Mouse (Mus musculus): Measurements from ENCODE around the gene Pigq. TPM values are rescaled to one million over a fixed set of nuclear protein-coding genes. Genes with fewer than 3 reads are reported as not detected.

Gene Pigq
- polyA plus RNA-seq, 1 experiment from 2014 or later, result 59.9 TPM

- Histone ChIP-seq H3K9ac (ENCODE audit: low read length) (no peak overlapping the region), H3K27me3 (replicated peaks; ENCODE audit: control insufficient read depth, insufficient read depth, low read length) (no peaks in the 10 kb centered on the region), H3K9me3 (ENCODE audit: control insufficient read depth, low read length) (no peaks in the 10 kb centered on the region), H3K4me2 (ENCODE audit: low read length) (no peak overlapping the region), H3K4me3 (ENCODE audit: low read depth, low read length) (no peak overlapping the region), H3K4me1 (replicated peaks; ENCODE audit: control insufficient read depth, insufficient read depth, low read length) (no peaks in the 10 kb centered on the region), H3K36me3 (ENCODE audit: control insufficient read depth, insufficient read depth, low read length) (peaks cover 65% of the 10 kb centered on the region), H3K27ac (ENCODE audit: low read depth) (no peak overlapping the region)
- WGBS, result 98% methylated on average over 5 of the region's 5 CpGs
- ATAC-seq (replicated peaks; ENCODE audit: low FRiP score, low TSS enrichment, low read depth) (no peak), DNase-seq (ENCODE audit: low spot score) (no peak)
Measured at GRCm38 (mm10) chr17:25961566-25961965, 16.8 kb upstream of the Pigq start.

DNA sequence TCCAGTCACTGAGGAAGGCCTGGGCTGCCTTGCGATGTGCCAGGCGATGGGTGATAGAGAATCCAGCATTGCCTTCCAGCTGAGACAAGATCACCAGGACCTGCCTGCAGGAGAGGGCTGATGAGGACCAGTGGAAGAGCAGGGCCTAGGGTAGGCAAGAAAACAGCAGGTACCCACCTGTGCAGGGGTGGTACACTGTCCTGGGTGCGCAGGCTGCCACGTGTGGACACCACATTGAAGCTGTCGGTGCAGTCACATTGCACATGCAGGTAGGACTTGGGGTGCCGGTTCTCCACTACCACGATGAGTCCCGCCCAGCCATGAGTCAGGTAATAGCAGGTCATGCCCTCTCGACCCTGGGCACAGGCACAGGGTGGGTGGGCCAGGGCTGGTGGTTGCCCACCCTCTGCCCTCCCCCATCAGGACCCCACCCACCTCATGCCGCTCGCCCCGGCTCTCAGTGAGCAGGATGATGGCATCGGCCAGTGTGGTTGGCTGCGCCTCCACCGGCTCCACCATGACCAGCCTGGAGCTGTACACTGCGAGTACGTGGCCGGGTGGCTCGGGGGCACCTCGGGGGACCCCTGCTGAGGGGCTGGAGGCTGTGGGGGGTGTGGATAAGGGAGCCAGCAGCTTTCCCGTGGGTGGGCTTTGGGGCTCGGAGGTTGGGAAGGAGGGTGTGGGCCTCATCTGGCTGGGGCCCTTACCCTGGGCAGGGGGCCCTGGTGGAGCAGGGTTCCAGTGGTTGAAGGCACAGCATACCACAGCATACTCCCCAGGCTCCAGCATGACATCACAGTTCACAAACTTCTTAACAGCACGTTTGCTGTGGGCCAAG is 15.1 kb upstream of the Pigq start:
- ATAC-seq (replicated peaks; ENCODE audit: low FRiP score, low TSS enrichment, low read depth), result no peak
- no peak for DNase-seq (ENCODE audit: low spot score)
- Histone ChIP-seq H3K4me3 (ENCODE audit: low read depth, low read length) (no peak overlapping the region), H3K9ac (ENCODE audit: low read length) (no peak overlapping the region), H3K27me3 (replicated peaks; ENCODE audit: control insufficient read depth, insufficient read depth, low read length) (no peaks in the 10 kb centered on the region), H3K27ac (ENCODE audit: low read depth) (no peak overlapping the region), H3K4me1 (replicated peaks; ENCODE audit: control insufficient read depth, insufficient read depth, low read length) (no peaks in the 10 kb centered on the region), H3K36me3 (ENCODE audit: control insufficient read depth, insufficient read depth, low read length) (peaks cover 65% of the 10 kb centered on the region), H3K4me2 (ENCODE audit: low read length) (no peak overlapping the region), H3K9me3 (ENCODE audit: control insufficient read depth, low read length) (no peaks in the 10 kb centered on the region)
- WGBS, result 90% methylated on average over 23 of the region's 23 CpGs

DNA sequence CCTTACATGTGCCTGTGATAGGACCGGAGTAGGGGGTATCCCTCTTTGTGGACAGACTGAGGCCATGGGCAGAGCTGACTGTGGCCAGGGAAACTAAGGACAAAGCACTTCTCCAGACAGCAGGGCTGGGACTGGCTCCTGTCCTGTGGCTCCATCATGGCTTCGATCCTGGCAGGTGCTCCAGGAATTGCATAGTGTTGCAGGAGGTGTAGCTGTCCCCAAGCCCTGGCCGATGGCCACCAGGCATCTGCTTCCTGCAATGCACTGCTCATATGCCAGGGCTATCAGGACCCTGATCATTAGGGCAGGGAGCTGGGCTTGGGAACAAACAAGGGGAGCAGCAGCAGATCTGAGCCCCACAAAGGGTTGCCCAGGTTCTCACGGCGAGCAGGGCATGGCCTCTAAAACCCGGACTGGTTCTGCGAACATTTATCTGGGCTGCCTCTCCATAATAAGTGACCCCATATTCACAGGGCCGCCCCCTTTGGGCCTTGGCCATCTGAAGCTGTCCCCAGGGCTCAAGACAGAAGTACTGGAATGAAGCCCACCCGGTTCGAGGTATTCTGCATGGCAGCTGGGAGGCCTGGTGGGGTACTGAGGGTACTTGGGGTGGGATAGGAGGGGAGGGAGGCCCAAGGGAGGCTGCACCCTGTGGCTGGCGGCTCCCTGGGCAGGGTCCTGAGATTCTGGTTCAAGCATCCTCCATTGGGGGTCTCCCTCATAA is 14.2 kb upstream of the Pigq start:
- Histone ChIP-seq H3K9ac (ENCODE audit: low read length) (no peak overlapping the region), H3K27ac (ENCODE audit: low read depth) (no peak overlapping the region), H3K4me2 (ENCODE audit: low read length) (no peak overlapping the region), H3K27me3 (replicated peaks; ENCODE audit: control insufficient read depth, insufficient read depth, low read length) (peaks cover 2% of the 10 kb centered on the region; the same call in 1 of the 2 replicates), H3K4me3 (ENCODE audit: low read depth, low read length) (no peak overlapping the region), H3K9me3 (ENCODE audit: control insufficient read depth, low read length) (no peaks in the 10 kb centered on the region), H3K36me3 (ENCODE audit: control insufficient read depth, insufficient read depth, low read length) (peaks cover 58% of the 10 kb centered on the region), H3K4me1 (replicated peaks; ENCODE audit: control insufficient read depth, insufficient read depth, low read length) (no peaks in the 10 kb centered on the region)
- no peak for DNase-seq (ENCODE audit: low spot score)
- 95% methylated on average over 11 of the region's 11 CpGs for WGBS
- no peak for ATAC-seq (replicated peaks; ENCODE audit: low FRiP score, low TSS enrichment, low read depth)

GRCm38 (mm10) chr17:25957586-25958051 is 12.9 kb upstream of the Pigq start:
- Histone ChIP-seq H3K27ac (ENCODE audit: low read depth) (no peak overlapping the region), H3K4me2 (ENCODE audit: low read length) (no peak overlapping the region), H3K4me3 (ENCODE audit: low read depth, low read length) (no peak overlapping the region), H3K27me3 (replicated peaks; ENCODE audit: control insufficient read depth, insufficient read depth, low read length) (peaks cover 14% of the 10 kb centered on the region), H3K36me3 (ENCODE audit: control insufficient read depth, insufficient read depth, low read length) (peaks cover 47% of the 10 kb centered on the region), H3K4me1 (replicated peaks; ENCODE audit: control insufficient read depth, insufficient read depth, low read length) (no peaks in the 10 kb centered on the region), H3K9me3 (ENCODE audit: control insufficient read depth, low read length) (no peaks in the 10 kb centered on the region), H3K9ac (ENCODE audit: low read length) (no peak overlapping the region)
- WGBS, result 88% methylated on average over 14 of the region's 14 CpGs
- ATAC-seq (replicated peaks; ENCODE audit: low FRiP score, low TSS enrichment, low read depth), result no peak
- DNase-seq (ENCODE audit: low spot score), result no peak

DNA sequence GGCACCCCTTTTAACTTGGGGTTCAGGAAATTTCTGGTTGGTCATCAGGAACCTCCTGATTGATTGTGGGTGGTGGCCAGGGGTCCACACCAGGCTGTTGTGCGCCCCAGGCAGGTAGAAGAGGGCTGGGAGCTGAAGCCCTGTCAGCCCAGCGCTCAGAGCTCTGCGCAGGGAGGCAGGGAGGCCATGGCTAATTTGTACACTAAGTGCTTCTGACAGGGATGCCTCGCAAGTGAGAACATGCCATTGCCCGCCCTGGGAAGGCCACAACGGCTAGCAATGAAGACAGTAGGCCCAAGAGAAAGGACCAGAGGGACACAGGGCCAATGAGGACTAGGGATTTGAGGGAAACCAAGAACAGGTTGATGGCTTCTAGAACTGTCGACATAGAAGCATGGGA is 11.9 kb upstream of the Pigq start:
- Histone ChIP-seq H3K4me1 (replicated peaks; ENCODE audit: control insufficient read depth, insufficient read depth, low read length) (peaks cover 5% of the 10 kb centered on the region; the same call in 1 of the 2 replicates), H3K27me3 (replicated peaks; ENCODE audit: control insufficient read depth, insufficient read depth, low read length) (peaks cover 24% of the 10 kb centered on the region), H3K9me3 (ENCODE audit: control insufficient read depth, low read length) (no peaks in the 10 kb centered on the region), H3K4me2 (ENCODE audit: low read length) (no peak overlapping the region), H3K4me3 (ENCODE audit: low read depth, low read length) (no peak overlapping the region), H3K27ac (ENCODE audit: low read depth) (no peak overlapping the region), H3K9ac (ENCODE audit: low read length) (no peak overlapping the region), H3K36me3 (ENCODE audit: control insufficient read depth, insufficient read depth, low read length) (peaks cover 38% of the 10 kb centered on the region)
- DNase-seq (ENCODE audit: low spot score), result no peak
- WGBS, result 79% methylated on average over 7 of the region's 7 CpGs
- ATAC-seq (replicated peaks; ENCODE audit: low FRiP score, low TSS enrichment, low read depth), result no peak

DNA sequence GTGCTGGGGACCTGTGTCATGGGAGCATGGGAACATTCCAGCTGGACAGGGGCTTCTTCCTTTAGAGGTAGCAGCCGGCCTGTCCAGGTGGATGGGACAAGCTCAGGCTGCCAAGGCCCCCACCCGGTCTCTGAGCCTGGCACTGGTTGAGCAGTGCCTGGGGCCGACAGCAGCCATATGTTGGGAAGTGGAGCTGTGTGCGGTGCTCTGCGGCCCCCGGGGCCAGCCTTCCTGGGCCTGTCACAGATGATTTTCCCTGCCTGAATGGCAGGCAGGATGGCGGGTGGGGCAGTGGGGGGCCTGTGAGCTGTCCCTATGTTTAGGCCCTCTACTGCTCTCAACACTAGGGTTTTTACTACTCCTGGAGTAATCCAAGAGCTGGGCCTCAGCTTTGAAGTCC is 11.5 kb upstream of the Pigq start:
- Histone ChIP-seq H3K4me1 (replicated peaks; ENCODE audit: control insufficient read depth, insufficient read depth, low read length) (peaks cover 5% of the 10 kb centered on the region; the same call in 1 of the 2 replicates), H3K9ac (ENCODE audit: low read length) (no peak overlapping the region), H3K9me3 (ENCODE audit: control insufficient read depth, low read length) (no peaks in the 10 kb centered on the region), H3K36me3 (ENCODE audit: control insufficient read depth, insufficient read depth, low read length) (peaks cover 35% of the 10 kb centered on the region), H3K27ac (ENCODE audit: low read depth) (no peak overlapping the region), H3K27me3 (replicated peaks; ENCODE audit: control insufficient read depth, insufficient read depth, low read length) (peaks cover 28% of the 10 kb centered on the region), H3K4me2 (ENCODE audit: low read length) (no peak overlapping the region), H3K4me3 (ENCODE audit: low read depth, low read length) (no peak overlapping the region)
- WGBS, result 79% methylated on average over 6 of the region's 7 CpGs
- no peak for ATAC-seq (replicated peaks; ENCODE audit: low FRiP score, low TSS enrichment, low read depth)
- no peak for DNase-seq (ENCODE audit: low spot score)

DNA sequence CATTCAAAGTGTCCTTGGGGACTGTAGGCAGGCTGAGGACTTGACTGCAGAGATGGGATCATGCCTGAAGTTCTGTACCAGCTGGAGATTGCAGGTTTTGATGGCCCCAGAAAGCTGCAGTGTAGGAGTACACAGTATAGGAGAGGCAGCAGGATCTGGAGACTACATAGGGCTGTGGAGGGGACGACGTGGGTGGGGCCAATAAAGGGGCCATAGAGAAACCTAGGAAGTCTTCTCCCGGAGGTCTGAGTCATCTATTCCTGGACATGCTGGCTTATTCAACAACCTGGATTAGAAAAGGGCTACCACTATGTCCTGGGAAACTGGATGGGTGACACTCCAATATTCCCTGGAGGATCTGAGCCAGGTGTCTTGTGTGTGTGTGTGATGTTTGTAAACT is 11.0 kb upstream of the Pigq start:
- Histone ChIP-seq H3K4me2 (ENCODE audit: low read length) (no peak overlapping the region), H3K27ac (ENCODE audit: low read depth) (no peak overlapping the region), H3K4me1 (replicated peaks; ENCODE audit: control insufficient read depth, insufficient read depth, low read length) (peaks cover 5% of the 10 kb centered on the region; the same call in 1 of the 2 replicates), H3K9ac (ENCODE audit: low read length) (no peak overlapping the region), H3K4me3 (ENCODE audit: low read depth, low read length) (no peak overlapping the region), H3K36me3 (ENCODE audit: control insufficient read depth, insufficient read depth, low read length) (peaks cover 34% of the 10 kb centered on the region), H3K9me3 (ENCODE audit: control insufficient read depth, low read length) (no peaks in the 10 kb centered on the region), H3K27me3 (replicated peaks; ENCODE audit: control insufficient read depth, insufficient read depth, low read length) (peaks cover 33% of the 10 kb centered on the region)
- ATAC-seq (replicated peaks; ENCODE audit: low FRiP score, low TSS enrichment, low read depth), result no peak
- WGBS, result 51% methylated on average over 3 of the region's 3 CpGs
- DNase-seq (ENCODE audit: low spot score), result no peak

- ATAC-seq (replicated peaks; ENCODE audit: low FRiP score, low TSS enrichment, low read depth) (no peak), DNase-seq (ENCODE audit: low spot score) (no peak)
- Histone ChIP-seq H3K27me3 (replicated peaks; ENCODE audit: control insufficient read depth, insufficient read depth, low read length) (peaks cover 44% of the 10 kb centered on the region), H3K9me3 (ENCODE audit: control insufficient read depth, low read length) (no peaks in the 10 kb centered on the region), H3K27ac (ENCODE audit: low read depth) (no peak overlapping the region), H3K36me3 (ENCODE audit: control insufficient read depth, insufficient read depth, low read length) (peaks cover 24% of the 10 kb centered on the region; the same call in 1 of the 2 replicates), H3K4me1 (replicated peaks; ENCODE audit: control insufficient read depth, insufficient read depth, low read length) (peaks cover 5% of the 10 kb centered on the region; the same call in 1 of the 2 replicates), H3K4me3 (ENCODE audit: low read depth, low read length) (no peak overlapping the region), H3K4me2 (ENCODE audit: low read length) (no peak overlapping the region), H3K9ac (ENCODE audit: low read length) (no peak overlapping the region)
- 65% methylated on average over 1 of the region's 2 CpGs for WGBS
Measured at GRCm38 (mm10) chr17:25954671-25955070, 9.9 kb upstream of the Pigq start.
